Mouse (Mus musculus): ENCODE measurements around the gene Rala.

The Rala gene

GRCm38 (mm10) chr13:17901474-17901873, 42.6 kb downstream of the Rala start:
- in situ Hi-C loops (cut with MboI; ENCODE audit: low pct_unique_long_range_greater_than_20kb in 1 of 2, low sequenced_read_pairs in 2 of 2, unreplicated experiment in 1 of 2), result no loop called here

GRCm38 (mm10) chr13:17900641-17901040, 43.4 kb downstream of the Rala start:
- in situ Hi-C loops (cut with MboI; ENCODE audit: low pct_unique_long_range_greater_than_20kb in 1 of 2, low sequenced_read_pairs in 2 of 2, unreplicated experiment in 1 of 2), result no loop called here

GRCm38 (mm10) chr13:17897040-17897439, 47.0 kb downstream of the Rala start:
- in situ Hi-C loops (cut with MboI; ENCODE audit: low pct_unique_long_range_greater_than_20kb in 1 of 2, low sequenced_read_pairs in 2 of 2, unreplicated experiment in 1 of 2), result no loop called here

GRCm38 (mm10) chr13:17891545-17891944, 52.5 kb downstream of the Rala start:
- in situ Hi-C loops (cut with MboI; ENCODE audit: low pct_unique_long_range_greater_than_20kb in 1 of 2, low sequenced_read_pairs in 2 of 2, unreplicated experiment in 1 of 2), result no loop called here

- in situ Hi-C loops (cut with MboI; ENCODE audit: low pct_unique_long_range_greater_than_20kb in 1 of 2, low sequenced_read_pairs in 2 of 2, unreplicated experiment in 1 of 2), result no loop called here
These were observed 59.8 kb downstream of the Rala start for GRCm38 (mm10) chr13:17884211-17884610.

GRCm38 (mm10) chr13:17879061-17879460, 65.0 kb downstream of the Rala start:
- in situ Hi-C loops (cut with MboI; ENCODE audit: low pct_unique_long_range_greater_than_20kb in 1 of 2, low sequenced_read_pairs in 2 of 2, unreplicated experiment in 1 of 2), result no loop called here

GRCm38 (mm10) chr13:17866741-17867140, 77.3 kb downstream of the Rala start:
- in situ Hi-C loops (cut with MboI; ENCODE audit: low pct_unique_long_range_greater_than_20kb in 1 of 2, low sequenced_read_pairs in 2 of 2, unreplicated experiment in 1 of 2), result no loop called here

- in situ Hi-C loops (cut with MboI; ENCODE audit: low pct_unique_long_range_greater_than_20kb in 1 of 2, low sequenced_read_pairs in 2 of 2, unreplicated experiment in 1 of 2), result no loop called here
These were observed 83.5 kb downstream of the Rala start for GRCm38 (mm10) chr13:17860536-17860935.

- in situ Hi-C loops (cut with MboI; ENCODE audit: low pct_unique_long_range_greater_than_20kb in 1 of 2, low sequenced_read_pairs in 2 of 2, unreplicated experiment in 1 of 2), result no loop called here
These were observed 84.5 kb downstream of the Rala start for GRCm38 (mm10) chr13:17859365-17860033.

GRCm38 (mm10) chr13:17857046-17857445, 87.0 kb downstream of the Rala start:
- in situ Hi-C loops (cut with MboI; ENCODE audit: low pct_unique_long_range_greater_than_20kb in 1 of 2, low sequenced_read_pairs in 2 of 2, unreplicated experiment in 1 of 2), result no loop called here

- in situ Hi-C loops (cut with MboI; ENCODE audit: low pct_unique_long_range_greater_than_20kb in 1 of 2, low sequenced_read_pairs in 2 of 2, unreplicated experiment in 1 of 2), result no loop called here
These were observed 88.4 kb downstream of the Rala start for GRCm38 (mm10) chr13:17855492-17856138.

GRCm38 (mm10) chr13:17854755-17855154, 89.3 kb downstream of the Rala start:
- in situ Hi-C loops (cut with MboI; ENCODE audit: low pct_unique_long_range_greater_than_20kb in 1 of 2, low sequenced_read_pairs in 2 of 2, unreplicated experiment in 1 of 2), result no loop called here

- in situ Hi-C loops (cut with MboI; ENCODE audit: low pct_unique_long_range_greater_than_20kb in 1 of 2, low sequenced_read_pairs in 2 of 2, unreplicated experiment in 1 of 2), result loop anchor here (5.0 to 25.0 kb wide), 3 partner anchors 134 to 294 kb away; partner anchors contain the start of gene Yae1d1 (in 1 of the 2)
These were observed 100.7 kb downstream of the Rala start for GRCm38 (mm10) chr13:17843336-17843735.

- in situ Hi-C loops (cut with MboI; ENCODE audit: low pct_unique_long_range_greater_than_20kb in 1 of 2, low sequenced_read_pairs in 2 of 2, unreplicated experiment in 1 of 2), result loop anchor here (5.0 to 25.0 kb wide), 3 partner anchors 135 to 295 kb away; partner anchors contain the start of gene Yae1d1 (in 1 of the 2)
These were observed 101.3 kb downstream of the Rala start for GRCm38 (mm10) chr13:17842756-17843155.

GRCm38 (mm10) chr13:17839137-17839536, 104.9 kb downstream of the Rala start:
- in situ Hi-C loops (cut with MboI; ENCODE audit: low pct_unique_long_range_greater_than_20kb in 1 of 2, low sequenced_read_pairs in 2 of 2, unreplicated experiment in 1 of 2), result loop anchor here (25.0 kb wide), 2 partner anchors 148 to 298 kb away; partner anchors contain the start of gene Yae1d1 (in 1 of the 2)

GRCm38 (mm10) chr13:17838484-17838851, 105.6 kb downstream of the Rala start:
- in situ Hi-C loops (cut with MboI; ENCODE audit: low pct_unique_long_range_greater_than_20kb in 1 of 2, low sequenced_read_pairs in 2 of 2, unreplicated experiment in 1 of 2), result loop anchor here (25.0 kb wide), 2 partner anchors 149 to 299 kb away; partner anchors contain the start of gene Yae1d1 (in 1 of the 2)

GRCm38 (mm10) chr13:17837610-17838483, 106.2 kb downstream of the Rala start:
- in situ Hi-C loops (cut with MboI; ENCODE audit: low pct_unique_long_range_greater_than_20kb in 1 of 2, low sequenced_read_pairs in 2 of 2, unreplicated experiment in 1 of 2), result loop anchor here (25.0 kb wide), 2 partner anchors 149 to 299 kb away; partner anchors contain the start of gene Yae1d1 (in 1 of the 2)

- in situ Hi-C loops (cut with MboI; ENCODE audit: low pct_unique_long_range_greater_than_20kb in 1 of 2, low sequenced_read_pairs in 2 of 2, unreplicated experiment in 1 of 2), result loop anchor here (25.0 kb wide), 2 partner anchors 150 to 300 kb away; partner anchors contain the start of gene Yae1d1 (in 1 of the 2)
These were observed 107.2 kb downstream of the Rala start for GRCm38 (mm10) chr13:17836808-17837207.

GRCm38 (mm10) chr13:17832940-17833339, 111.1 kb downstream of the Rala start:
- in situ Hi-C loops (cut with MboI; ENCODE audit: low pct_unique_long_range_greater_than_20kb in 1 of 2, low sequenced_read_pairs in 2 of 2, unreplicated experiment in 1 of 2), result loop anchor here (25.0 kb wide), 2 partner anchors 154 to 304 kb away; partner anchors contain the start of gene Yae1d1 (in 1 of the 2)

All from mouse embryonic stem cell (cell line).